In the genomic region with DNA sequence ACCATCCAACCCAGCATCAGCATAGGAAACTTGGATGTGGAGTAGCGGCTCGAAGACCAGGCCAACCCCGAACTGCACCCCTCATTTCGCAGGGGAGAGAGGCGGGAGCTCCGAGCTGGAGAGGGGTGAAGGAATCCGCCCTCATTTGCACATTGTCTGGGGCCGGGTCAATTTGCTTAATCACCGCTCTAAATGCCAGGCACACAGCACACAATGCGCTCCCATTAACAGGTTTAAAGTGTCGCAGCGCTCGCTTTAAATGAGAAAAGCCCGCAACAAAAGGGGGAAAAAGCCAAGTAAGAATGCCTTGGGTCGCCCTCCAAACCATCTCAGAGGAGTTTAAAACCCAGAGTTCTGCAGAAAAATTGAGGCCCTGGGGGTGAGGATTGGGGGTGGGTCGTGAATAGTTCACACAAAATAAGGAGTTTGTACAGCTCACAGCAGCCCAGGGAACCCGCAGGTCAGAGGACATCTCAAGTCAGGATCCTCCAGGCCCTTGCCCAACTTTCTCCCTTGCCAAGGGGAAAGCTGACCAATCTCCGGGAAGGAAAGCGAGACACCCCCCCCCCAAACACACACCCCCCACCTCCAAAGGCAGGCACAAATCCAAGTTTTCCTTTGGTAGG, we compare ENCODE assay signal across 8 mouse cellular contexts. TPM values are rescaled to one million over a fixed set of nuclear protein-coding genes. Genes with fewer than 3 reads are reported as not detected.
DNase-seq lines count a peak whose midpoint lies in the region; ATAC-seq and TF ChIP-seq lines count a peak whose summit lies in the region.

No protein-coding gene starts in this region.

- H3K4me2 ChIP-seq in heart, postnatal 0 days (ENCODE audit: low read depth, low read length) = peak overlapping the region; percentile 89
- peak overlapping the region; percentile 87 for H3K4me2 ChIP-seq in limb, embryonic 14.5 days (replicated peaks; ENCODE audit: low read depth, low read length, severe bottlenecking)
- peak overlapping the region; percentile 98 for H3K4me2 ChIP-seq in neural tube, embryonic 14.5 days (ENCODE audit: low read depth, low read length)

- TF ChIP-seq POLR2A in spleen, adult 2 months (IDR thresholded peaks at IDR 0.05; ENCODE audit: low read depth, low read length) = no peak
- no peak for TF ChIP-seq POLR2A in limb, embryonic 14.5 days (IDR thresholded peaks at IDR 0.05; ENCODE audit: borderline replicate concordance, extremely low read depth, insufficient read depth, insufficient read length)

- H3K36me3 ChIP-seq in spleen, adult 2 months (ENCODE audit: control insufficient read depth, insufficient read depth, low read length) = no peaks in the 10 kb centered on the region
- peaks cover 3% of the 10 kb centered on the region; the same call in 1 of the 2 replicates for H3K36me3 ChIP-seq in heart, postnatal 0 days (replicated peaks; ENCODE audit: control insufficient read depth, insufficient read depth, low read length)
- H3K36me3 ChIP-seq in limb, embryonic 14.5 days (ENCODE audit: control insufficient read depth, insufficient read depth, low read length) = peaks cover 30% of the 10 kb centered on the region
- no peaks in the 10 kb centered on the region for H3K36me3 ChIP-seq in neural tube, embryonic 14.5 days (ENCODE audit: control insufficient read depth, insufficient read depth, low read length)

- no peaks in the 10 kb centered on the region for H3K9me3 ChIP-seq in heart, postnatal 0 days (replicated peaks; ENCODE audit: control insufficient read depth, low read length)
- H3K9me3 ChIP-seq in limb, embryonic 14.5 days (ENCODE audit: control insufficient read depth, low read length) = no peaks in the 10 kb centered on the region
- H3K9me3 ChIP-seq in neural tube, embryonic 14.5 days (ENCODE audit: control insufficient read depth, low read length) = no peaks in the 10 kb centered on the region

- no peak for DNase-seq in spleen, adult 2 months (ENCODE audit: low read depth in 1 of 2, low spot score in 2 of 2)
- no peak for DNase-seq in spleen, adult 18-20 months
- no peak for DNase-seq in heart, postnatal 0 days (ENCODE audit: low spot score)
- DNase-seq in limb, embryonic 14.5 days (ENCODE audit: low spot score) = peak; percentile 18
- no peak for DNase-seq in adrenal gland, adult 8-10 months

- no peak for TF ChIP-seq EP300 in heart, postnatal 0 days (IDR thresholded peaks at IDR 0.05; ENCODE audit: low read depth)

- H3K27ac ChIP-seq in spleen, adult 2 months (ENCODE audit: insufficient read depth, low read length) = no peak overlapping the region
- peak overlapping the region; percentile 86 for H3K27ac ChIP-seq in heart, postnatal 0 days (ENCODE audit: low read depth)
- H3K27ac ChIP-seq in limb, embryonic 14.5 days (replicated peaks; ENCODE audit: low read depth, low read length) = peak overlapping the region; percentile 94
- H3K27ac ChIP-seq in neural tube, embryonic 14.5 days (ENCODE audit: low read depth, low read length) = no peak overlapping the region

- H3K4me1 ChIP-seq in spleen, adult 2 months (ENCODE audit: control insufficient read depth, insufficient read depth, insufficient read length) = 0 out of 2 replicates have a peak, but pooled peaks cover 3% of the 10 kb centered on the region
- 0 out of 2 replicates have a peak, but pooled peaks cover 4% of the 10 kb centered on the region for H3K4me1 ChIP-seq in heart, postnatal 0 days (ENCODE audit: control insufficient read depth, insufficient read depth)
- peaks cover 13% of the 10 kb centered on the region for H3K4me1 ChIP-seq in limb, embryonic 14.5 days (ENCODE audit: control insufficient read depth, insufficient read depth, low read length)
- peaks cover 5% of the 10 kb centered on the region; the same call in 1 of the 2 replicates for H3K4me1 ChIP-seq in neural tube, embryonic 14.5 days (ENCODE audit: control insufficient read depth, insufficient read depth, low read length)

- peaks cover 14% of the 10 kb centered on the region for H3K27me3 ChIP-seq in spleen, adult 2 months (ENCODE audit: control insufficient read depth, insufficient read depth, low read length)
- H3K27me3 ChIP-seq in heart, postnatal 0 days (ENCODE audit: control insufficient read depth, insufficient read depth, low read length) = no peaks in the 10 kb centered on the region
- no peaks in the 10 kb centered on the region for H3K27me3 ChIP-seq in limb, embryonic 14.5 days (ENCODE audit: control insufficient read depth, insufficient read depth, low read length)
- peaks cover 3% of the 10 kb centered on the region; the same call in 1 of the 2 replicates for H3K27me3 ChIP-seq in neural tube, embryonic 14.5 days (ENCODE audit: control insufficient read depth, insufficient read depth, low read length)

- WGBS in spleen, adult 2 months = 87% methylated on average over 19 of the region's 19 CpGs
- 40% methylated on average over 19 of the region's 19 CpGs for WGBS in heart, postnatal 0 days
- WGBS in limb, embryonic 14.5 days = 3% methylated on average over 19 of the region's 19 CpGs
- 4% methylated on average over 19 of the region's 19 CpGs for WGBS in neural tube, embryonic 14.5 days

- peak overlapping the region; percentile 65 for H3K4me3 ChIP-seq in spleen, adult 2 months (ENCODE audit: extremely low read depth, insufficient read depth, insufficient read length)
- H3K4me3 ChIP-seq in heart, postnatal 0 days (ENCODE audit: low read depth, low read length) = peak overlapping the region; percentile 83
- H3K4me3 ChIP-seq in limb, embryonic 14.5 days (replicated peaks; ENCODE audit: low read length) = peak overlapping the region; percentile 94
- H3K4me3 ChIP-seq in neural tube, embryonic 14.5 days (ENCODE audit: low read depth, low read length) = peak overlapping the region; percentile 62

- H3K9ac ChIP-seq in heart, postnatal 0 days (replicated peaks; ENCODE audit: low read depth, low read length) = peak overlapping the region; percentile 83; the same call in 1 of the 2 replicates
- H3K9ac ChIP-seq in limb, embryonic 14.5 days (ENCODE audit: low read depth, low read length, severe bottlenecking) = peak overlapping the region; percentile 93
- peak overlapping the region; percentile 63; the same call in 1 of the 2 replicates for H3K9ac ChIP-seq in neural tube, embryonic 14.5 days (replicated peaks; ENCODE audit: low read depth, low read length)

- no peak for ATAC-seq in heart, postnatal 0 days (ENCODE audit: insufficient read depth, low read depth)
- ATAC-seq in limb, embryonic 14.5 days (ENCODE audit: low FRiP score, low read depth) = no peak
- no peak for ATAC-seq in neural tube, embryonic 14.5 days (ENCODE audit: low read depth)
- no peak for ATAC-seq in activated CD4-positive, CD25-positive, alpha-beta regulatory T cell, adult 4 months
- ATAC-seq in monocyte, adult 5-6 weeks (replicated peaks; ENCODE audit: insufficient number of reproducible peaks, low FRiP score, low TSS enrichment, poor library complexity, severe bottlenecking) = no peak

- TF ChIP-seq CTCF in spleen, adult 2 months (IDR thresholded peaks at IDR 0.05; ENCODE audit: extremely low read depth, insufficient read depth, insufficient read length, insufficient replicate concordance) = no peak
- no peak for TF ChIP-seq CTCF in heart, postnatal 0 days (IDR thresholded peaks at IDR 0.05; ENCODE audit: low read depth)

RNA-seq across cellular contexts. Expression of gene Tcf7l1, which starts 1.6 kb away (rescaled TPM):
- polyA plus RNA-seq in spleen, adult 2 months (2012; rRNA removed) = 10.5 and 11.8 TPM in 2 replicates
- total RNA-seq in heart, postnatal 0 days (2014; rRNA removed; ENCODE audit: low replicate concordance) = 1.3 and 8.8 TPM in 2 replicates
- 9.0 and 9.2 TPM in 2 replicates for polyA plus RNA-seq in heart, postnatal 0 days (2015; fragmentation: Nextera tagmentation; extraction: Ambion mirVana)
- 78.1 and 103 TPM in 2 replicates for polyA plus RNA-seq in limb, embryonic 14.5 days (2012; rRNA removed)
- 47.9 and 54.9 TPM in 2 replicates for polyA plus RNA-seq in limb, embryonic 14.5 days (2014; fragmentation: Nextera tagmentation; extraction: Ambion mirVana)
- polyA plus RNA-seq in neural tube, embryonic 14.5 days (2014; fragmentation: Nextera tagmentation; extraction: Ambion mirVana) = 5.2 and 8.0 TPM in 2 replicates
- polyA plus RNA-seq in activated CD4-positive, CD25-positive, alpha-beta regulatory T cell, adult 4 months (2017; shearing (Covaris generic)) = under 1 TPM; 0.40 to 0.75 TPM
- total RNA-seq in monocyte, adult 5-6 weeks (2017) = not detected in 3 replicates
- 10 to 100 TPM in 2 of 4 experiments, 1 to 10 TPM in 2; 8.2 to 21.0 (median 12.2) TPM for total RNA-seq in adrenal gland, adult 8-10 months (2022)

Comparison
In these comparisons a context has a peak if more than half of its experiments do, and no peak if none do; other contexts are left out.
1. H3K27ac ChIP-seq: peak in heart, postnatal 0 days (single experiment) and limb, embryonic 14.5 days (single experiment); none in spleen, adult 2 months (single experiment) and neural tube, embryonic 14.5 days (single experiment).
2. Peak in every context shown above with its lines, with median percentiles within 50 percentile points of each other: H3K4me3 ChIP-seq, H3K4me2 ChIP-seq and H3K9ac ChIP-seq.